Mouse (Mus musculus) kidney, embryonic 15.5 days (tissue): ENCODE measurements around the gene Aig1. TPM values are rescaled to one million over a fixed set of nuclear protein-coding genes. Genes with fewer than 3 reads are reported as not detected.

Experiments used
- ATAC-seq: fragments of 200-750 bp; cut with Nextera tagmentation; replicated peaks from 2 replicates; pipeline ENCODE4 v1.8.0; 2017; ENCODE audit warnings: moderate TSS enrichment; ENCODE audit not compliant: low FRiP score
- H3K27ac ChIP-seq: fragments of 300-500 bp; sonication (generic); 2 replicates; pipeline ENCODE4 v1.5.1; 2015; ENCODE audit warnings: mild to moderate bottlenecking, inconsistent platforms
- H3K27me3 ChIP-seq: fragments of 300-500 bp; sonication (generic); 2 replicates; pipeline ENCODE4 v1.6.1; 2015; ENCODE audit warnings: inconsistent platforms
- H3K36me3 ChIP-seq: fragments of 300-500 bp; sonication (generic); 2 replicates; pipeline ENCODE4 v1.6.1; 2015; ENCODE audit warnings: inconsistent platforms
- H3K4me1 ChIP-seq: fragments of 300-500 bp; sonication (generic); 2 replicates; pipeline ENCODE4 v1.6.1; 2015; ENCODE audit warnings: inconsistent platforms
- H3K4me2 ChIP-seq: fragments of 300-500 bp; sonication (generic); 2 replicates; pipeline ENCODE4 v1.6.1; 2015; ENCODE audit warnings: moderate library complexity, mild to moderate bottlenecking, inconsistent platforms
- H3K4me3 ChIP-seq: fragments of 300-500 bp; sonication (generic); replicated peaks from 2 replicates; pipeline ENCODE4 v1.5.1; 2015; ENCODE audit warnings: mild to moderate bottlenecking, inconsistent platforms
- H3K9ac ChIP-seq: fragments of 300-500 bp; sonication (generic); 2 replicates; pipeline ENCODE4 v1.6.1; 2015; ENCODE audit warnings: mild to moderate bottlenecking, inconsistent platforms
- H3K9me3 ChIP-seq: fragments of 300-500 bp; sonication (generic); replicated peaks from 2 replicates; pipeline ENCODE4 v1.6.1; 2016; ENCODE audit warnings: inconsistent platforms
- WGBS: fragments of 180-500 bp; shearing (Covaris S2); methylation state at CpG from one replicate; pipeline ENCODE4 v1.1.7; 2015; ENCODE audit warnings: mixed read lengths; 5-methylcytosine and 5-hydroxymethylcytosine counted together
- polyA plus RNA-seq: library from polyadenylated mRNA; unstranded; fragments of >200 nt; fragmentation: Nextera tagmentation; extraction: Ambion mirVana; gene quantifications from 2 replicates; pipeline ENCODE4 v1.2.1, GENCODE M21; 2015

Gene Aig1
- polyA plus RNA-seq, 1 experiment from 2014 or later, result 46.1 TPM

- no peak for ATAC-seq
- no peaks in the 10 kb centered on the region for H3K27me3 ChIP-seq
- no peaks in the 10 kb centered on the region for H3K4me1 ChIP-seq
- no peak overlapping the region for H3K9ac ChIP-seq
- no peaks in the 10 kb centered on the region for H3K36me3 ChIP-seq
- whole genome bisulfite sequencing, result 70% methylated on average over 3 of the region's 3 CpGs
- no peak overlapping the region for H3K27ac ChIP-seq
- no peak overlapping the region for H3K4me3 ChIP-seq
- no peaks in the 10 kb centered on the region for H3K9me3 ChIP-seq
- H3K4me2 ChIP-seq, result no peak overlapping the region
Observed at GRCm38 (mm10) chr10:13843746-13844145, 25.0 kb downstream of the Aig1 start.

GRCm38 (mm10) chr10:13842855-13843254 is 25.9 kb downstream of the Aig1 start:
- Histone ChIP-seq H3K4me1 (peaks cover 4% of the 10 kb centered on the region), H3K9me3 (no peaks in the 10 kb centered on the region), H3K9ac (no peak overlapping the region), H3K4me3 (no peak overlapping the region), H3K4me2 (no peak overlapping the region), H3K27ac (no peak overlapping the region), H3K36me3 (no peaks in the 10 kb centered on the region), H3K27me3 (no peaks in the 10 kb centered on the region)
- no peak for ATAC-seq
- 83% methylated on average over 8 of the region's 8 CpGs for WGBS

DNA sequence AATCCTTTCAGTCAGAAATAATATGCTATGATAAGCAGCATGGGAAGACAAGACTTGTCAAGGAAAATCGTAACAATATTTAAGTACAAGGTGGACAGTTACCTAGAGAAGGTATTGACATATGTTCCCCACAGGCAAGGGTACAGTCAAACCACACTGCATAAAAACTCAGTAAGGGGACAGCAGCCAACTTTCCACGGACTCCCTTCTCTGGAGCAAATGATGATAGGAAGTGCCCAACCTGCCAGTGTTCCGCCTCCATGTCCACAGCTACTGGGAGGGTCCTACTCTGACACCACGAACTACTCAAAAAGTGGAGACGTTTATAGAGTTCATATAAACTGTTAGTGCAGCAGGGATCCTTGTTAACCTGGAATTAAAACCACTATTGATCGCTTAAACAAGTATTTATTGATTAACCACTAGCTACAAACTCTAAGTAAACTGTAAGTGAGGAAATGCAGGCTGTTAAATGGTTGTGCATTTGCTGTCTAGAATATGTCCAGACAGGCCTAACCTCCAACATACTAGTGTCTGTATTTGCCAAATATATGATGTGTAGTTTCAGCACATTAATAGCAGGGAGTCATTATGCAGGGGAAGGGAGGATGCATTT is 30.2 kb downstream of the Aig1 start:
- WGBS, result 77% methylated on average over 6 of the region's 6 CpGs
- no peaks in the 10 kb centered on the region for H3K36me3 ChIP-seq
- no peak overlapping the region for H3K4me2 ChIP-seq
- H3K4me3 ChIP-seq, result no peak overlapping the region
- no peak overlapping the region for H3K9ac ChIP-seq
- H3K27me3 ChIP-seq, result no peaks in the 10 kb centered on the region
- H3K9me3 ChIP-seq, result no peaks in the 10 kb centered on the region
- peaks cover 10% of the 10 kb centered on the region for H3K4me1 ChIP-seq
- no peak overlapping the region for H3K27ac ChIP-seq
- no peak for ATAC-seq

DNA sequence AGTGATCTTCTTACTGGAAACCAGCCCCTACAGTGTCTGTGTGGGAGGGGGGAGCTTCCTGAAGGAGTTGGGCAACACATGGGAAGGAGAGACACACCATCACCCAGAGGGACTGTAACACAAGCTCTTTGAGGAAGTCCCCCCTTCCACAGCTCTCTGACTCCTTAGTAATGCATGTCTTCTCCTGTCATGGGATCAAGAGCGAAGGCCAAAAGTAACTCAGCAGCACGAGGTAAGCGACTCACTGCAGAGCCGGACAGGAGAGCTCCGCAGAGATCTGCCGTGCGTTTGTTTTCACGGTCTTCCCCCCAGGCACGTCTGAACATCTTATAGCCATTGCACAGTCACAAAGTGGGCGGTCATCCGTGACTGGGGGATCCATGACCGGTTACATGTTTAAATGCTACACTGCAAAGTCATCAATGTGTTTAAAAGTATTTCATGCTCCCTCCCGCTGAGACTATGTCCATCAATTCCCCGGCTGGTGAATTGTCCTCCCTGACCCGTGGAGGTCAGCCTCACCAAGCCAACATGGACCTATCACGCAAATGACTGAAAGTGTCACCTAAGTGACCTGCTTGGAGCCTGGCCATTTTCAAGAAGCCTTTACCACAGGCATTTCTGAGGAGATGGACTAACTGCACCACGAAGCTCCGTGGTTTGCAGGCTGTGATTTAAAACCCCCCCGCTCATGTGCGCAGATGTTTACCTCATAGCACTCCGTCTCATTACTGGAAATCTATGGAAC is 30.9 kb downstream of the Aig1 start:
- peaks cover 11% of the 10 kb centered on the region for H3K4me1 ChIP-seq
- no peak overlapping the region for H3K4me3 ChIP-seq
- H3K9ac ChIP-seq, result no peak overlapping the region
- no peaks in the 10 kb centered on the region for H3K9me3 ChIP-seq
- ATAC-seq, result peak; percentile 77
- H3K27ac ChIP-seq, result no peak overlapping the region
- peak overlapping the region; percentile 16; the same call in 1 of the 2 replicates for H3K4me2 ChIP-seq
- H3K27me3 ChIP-seq, result no peaks in the 10 kb centered on the region
- WGBS, result 46% methylated on average over 21 of the region's 21 CpGs
- no peaks in the 10 kb centered on the region for H3K36me3 ChIP-seq

DNA sequence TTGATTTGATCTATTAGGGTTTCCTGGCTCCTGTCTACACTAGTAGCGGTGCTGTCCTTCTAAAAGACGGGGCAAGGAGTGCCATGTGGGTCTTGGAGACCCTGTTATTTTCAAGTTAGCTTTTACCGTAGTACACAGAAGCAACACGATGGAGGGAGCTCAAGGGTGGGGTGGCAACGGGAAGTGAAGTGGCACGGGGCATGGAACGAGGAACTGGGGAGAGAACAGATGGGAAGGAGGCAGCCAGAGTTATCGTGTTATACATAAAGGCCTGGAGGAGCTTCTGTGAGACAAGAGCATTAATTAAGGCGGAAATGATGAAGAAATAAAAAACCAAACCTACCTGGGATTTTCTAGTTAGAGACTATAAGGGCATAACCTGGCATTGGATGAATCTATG is 31.8 kb downstream of the Aig1 start:
- H3K4me1 ChIP-seq, result peaks cover 11% of the 10 kb centered on the region
- no peak for ATAC-seq
- H3K27me3 ChIP-seq, result no peaks in the 10 kb centered on the region
- no peak overlapping the region for H3K9ac ChIP-seq
- WGBS, result 83% methylated on average over 9 of the region's 9 CpGs
- no peak overlapping the region for H3K4me3 ChIP-seq
- no peak overlapping the region for H3K27ac ChIP-seq
- no peak overlapping the region for H3K4me2 ChIP-seq
- no peaks in the 10 kb centered on the region for H3K36me3 ChIP-seq
- no peaks in the 10 kb centered on the region for H3K9me3 ChIP-seq

GRCm38 (mm10) chr10:13835737-13836475 is 32.9 kb downstream of the Aig1 start:
- 85% methylated on average over 10 of the region's 10 CpGs for WGBS
- Histone ChIP-seq H3K4me2 (no peak overlapping the region), H3K4me3 (no peak overlapping the region), H3K27me3 (no peaks in the 10 kb centered on the region), H3K9me3 (no peaks in the 10 kb centered on the region), H3K27ac (no peak overlapping the region), H3K4me1 (peaks cover 11% of the 10 kb centered on the region), H3K9ac (no peak overlapping the region), H3K36me3 (no peaks in the 10 kb centered on the region)
- ATAC-seq, result no peak

DNA sequence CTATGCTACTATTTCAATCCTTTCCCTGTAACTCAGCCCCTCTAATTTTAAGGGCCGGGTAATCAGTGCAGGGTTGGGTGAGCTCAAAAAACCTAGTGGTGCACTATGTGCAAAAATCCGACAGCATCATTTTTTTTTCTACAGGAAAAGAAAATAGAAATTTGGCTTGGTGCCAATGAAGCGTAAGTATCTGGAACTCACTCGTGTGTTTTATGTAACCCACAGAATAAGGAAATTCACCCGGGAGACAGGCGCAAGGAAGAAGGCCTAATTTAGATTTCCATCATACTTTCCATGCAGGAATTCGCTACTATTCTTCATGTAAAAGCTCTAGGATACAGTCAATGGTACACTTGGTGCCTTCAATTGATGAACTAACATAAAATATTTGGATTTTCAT is 34.7 kb downstream of the Aig1 start:
- WGBS, result 52% methylated on average over 7 of the region's 7 CpGs
- no peak overlapping the region for H3K4me3 ChIP-seq
- no peak overlapping the region for H3K27ac ChIP-seq
- no peaks in the 10 kb centered on the region for H3K36me3 ChIP-seq
- H3K27me3 ChIP-seq, result no peaks in the 10 kb centered on the region
- no peak for ATAC-seq
- H3K4me1 ChIP-seq, result peaks cover 11% of the 10 kb centered on the region
- no peak overlapping the region for H3K4me2 ChIP-seq
- H3K9me3 ChIP-seq, result no peaks in the 10 kb centered on the region
- H3K9ac ChIP-seq, result no peak overlapping the region

- Histone ChIP-seq H3K4me1 (peaks cover 10% of the 10 kb centered on the region), H3K9ac (no peak overlapping the region), H3K27me3 (no peaks in the 10 kb centered on the region), H3K4me3 (no peak overlapping the region), H3K36me3 (no peaks in the 10 kb centered on the region), H3K9me3 (no peaks in the 10 kb centered on the region), H3K27ac (no peak overlapping the region), H3K4me2 (no peak overlapping the region)
- no peak for ATAC-seq
- 85% methylated on average over 12 of the region's 12 CpGs for WGBS
Observed at GRCm38 (mm10) chr10:13833066-13833566, 35.7 kb downstream of the Aig1 start.

DNA sequence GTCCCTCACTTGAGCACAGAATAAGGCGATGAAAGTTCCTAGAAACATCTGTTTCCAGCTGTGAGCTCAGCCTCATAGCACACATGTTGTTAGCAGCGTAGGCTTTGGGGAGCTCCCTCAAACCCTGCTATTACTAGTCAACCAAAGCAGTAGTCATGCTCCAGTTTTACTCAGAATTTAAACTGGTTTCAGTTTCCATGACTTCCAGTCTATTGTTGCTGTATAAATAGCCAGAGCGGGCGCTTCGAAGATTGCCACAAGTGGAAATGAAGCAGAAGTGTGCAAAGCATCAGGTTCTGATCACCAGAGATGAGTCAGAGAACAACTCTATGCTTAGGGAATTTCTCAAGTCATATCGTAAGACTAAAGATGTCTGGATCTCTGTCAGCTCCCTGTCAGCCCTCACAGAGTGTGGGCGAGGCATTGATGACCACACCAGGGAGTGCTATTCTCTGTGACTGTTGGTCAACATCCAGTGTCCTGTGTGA is 36.2 kb downstream of the Aig1 start:
- no peaks in the 10 kb centered on the region for H3K9me3 ChIP-seq
- H3K4me2 ChIP-seq, result no peak overlapping the region
- H3K27ac ChIP-seq, result no peak overlapping the region
- no peak for ATAC-seq
- 87% methylated on average over 7 of the region's 7 CpGs for WGBS
- peaks cover 4% of the 10 kb centered on the region for H3K4me1 ChIP-seq
- no peak overlapping the region for H3K4me3 ChIP-seq
- no peak overlapping the region for H3K9ac ChIP-seq
- no peaks in the 10 kb centered on the region for H3K36me3 ChIP-seq
- H3K27me3 ChIP-seq, result no peaks in the 10 kb centered on the region

DNA sequence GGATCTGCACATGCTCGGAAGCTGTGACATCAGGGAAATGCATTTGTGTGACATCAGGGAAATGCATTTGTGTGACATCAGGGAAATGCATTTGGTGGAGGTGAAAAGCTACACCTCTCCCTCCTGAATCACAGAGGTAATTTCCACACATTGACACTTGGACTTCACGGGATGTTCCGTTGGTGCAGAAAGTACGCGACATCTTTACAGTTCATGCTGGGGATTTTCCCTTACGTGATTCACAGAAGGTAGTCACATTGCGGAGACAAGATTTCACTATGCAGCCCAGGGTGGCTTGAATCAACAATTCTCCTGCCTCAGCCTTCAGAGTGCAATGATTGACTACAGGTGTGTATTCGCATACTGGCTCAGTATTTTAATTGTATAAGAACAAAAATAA is 41.6 kb downstream of the Aig1 start:
- Histone ChIP-seq H3K27me3 (no peaks in the 10 kb centered on the region), H3K27ac (no peak overlapping the region), H3K36me3 (no peaks in the 10 kb centered on the region), H3K4me2 (no peak overlapping the region), H3K4me3 (no peak overlapping the region), H3K9ac (no peak overlapping the region), H3K4me1 (no peaks in the 10 kb centered on the region), H3K9me3 (no peaks in the 10 kb centered on the region)
- no peak for ATAC-seq
- 94% methylated on average over 8 of the region's 8 CpGs for WGBS

GRCm38 (mm10) chr10:13813591-13813990 is 55.2 kb downstream of the Aig1 start:
- no peak for ATAC-seq
- H3K9me3 ChIP-seq, result no peaks in the 10 kb centered on the region
- H3K4me2 ChIP-seq, result no peak overlapping the region
- H3K4me3 ChIP-seq, result no peak overlapping the region
- H3K4me1 ChIP-seq, result no peaks in the 10 kb centered on the region
- H3K36me3 ChIP-seq, result no peaks in the 10 kb centered on the region
- H3K9ac ChIP-seq, result no peak overlapping the region
- no peaks in the 10 kb centered on the region for H3K27me3 ChIP-seq
- 90% methylated on average over 5 of the region's 5 CpGs for WGBS
- H3K27ac ChIP-seq, result no peak overlapping the region

- H3K27ac ChIP-seq, result no peak overlapping the region
- no peaks in the 10 kb centered on the region for H3K27me3 ChIP-seq
- no peaks in the 10 kb centered on the region for H3K9me3 ChIP-seq
- no peak overlapping the region for H3K4me3 ChIP-seq
- H3K9ac ChIP-seq, result no peak overlapping the region
- H3K36me3 ChIP-seq, result no peaks in the 10 kb centered on the region
- no peak overlapping the region for H3K4me2 ChIP-seq
- WGBS, result 73% methylated on average over 1 of the region's 1 CpGs
- ATAC-seq, result no peak
- H3K4me1 ChIP-seq, result no peaks in the 10 kb centered on the region
Observed at GRCm38 (mm10) chr10:13808291-13808690, 60.5 kb downstream of the Aig1 start.
